Mouse (Mus musculus): ENCODE results near the gene Afg3l1. TPM values are rescaled to one million over a fixed set of nuclear protein-coding genes. Genes with fewer than 3 reads are reported as not detected.
A peak's percentile ranks its signal among the peaks of the same experiment; 100 is the strongest.

Gene Afg3l1
- polyA plus RNA-seq, 1 experiment from 2014 or later: 21.9 TPM

- peaks cover 18% of the 10 kb centered on the region for H3K4me1 ChIP-seq (ENCODE audit: control insufficient read depth, low read depth, low read length)
- H3K27ac ChIP-seq (ENCODE audit: low read length): peak overlapping the region; percentile 87
- no peaks in the 10 kb centered on the region for H3K9me3 ChIP-seq (replicated peaks; ENCODE audit: control insufficient read depth, low read length)
- H3K4me3 ChIP-seq (ENCODE audit: low read depth, low read length): peak overlapping the region; percentile 80
- 27% methylated on average over 16 of the region's 16 CpGs for WGBS (ENCODE audit: insufficient replicate concordance)
- peak overlapping the region; percentile 72 for H3K4me2 ChIP-seq (ENCODE audit: low read depth, low read length)
- no peak for ATAC-seq (ENCODE audit: low read depth)
- H3K9ac ChIP-seq (ENCODE audit: low read depth, low read length): peak overlapping the region; percentile 77
- peaks cover 11% of the 10 kb centered on the region for H3K36me3 ChIP-seq (ENCODE audit: control insufficient read depth, insufficient read depth)
- H3K27me3 ChIP-seq (ENCODE audit: control insufficient read depth, insufficient read depth, low read depth, low read length): no peaks in the 10 kb centered on the region
These were observed 934 bp downstream of the Afg3l1 start for GRCm38 (mm10) chr8:123478456-123479218.

DNA sequence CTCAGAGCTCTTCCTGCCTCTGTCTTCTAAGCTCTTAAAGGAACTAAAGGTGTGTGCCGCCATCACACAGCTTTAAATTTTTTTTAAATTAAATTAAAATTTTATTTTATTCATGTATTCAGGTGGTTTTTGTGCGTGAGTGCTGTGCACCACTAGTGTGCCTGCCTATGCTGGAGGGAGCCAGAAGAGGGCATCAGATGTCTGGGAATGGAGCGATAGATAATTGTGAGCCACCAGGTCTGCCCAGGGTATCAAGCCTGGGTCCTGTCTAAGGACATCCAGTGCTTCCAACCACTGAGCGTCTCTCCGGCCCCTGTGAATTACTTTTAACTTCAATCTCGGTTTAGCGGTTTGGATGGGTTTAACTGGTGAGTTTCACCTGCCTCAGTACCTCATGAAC, 4.9 kb downstream of the Afg3l1 start:
- no peaks in the 10 kb centered on the region for H3K27me3 ChIP-seq (ENCODE audit: control insufficient read depth, insufficient read depth, low read depth, low read length)
- no peak for ATAC-seq (ENCODE audit: low read depth)
- no peak overlapping the region for H3K4me3 ChIP-seq (ENCODE audit: low read depth, low read length)
- H3K9ac ChIP-seq (ENCODE audit: low read depth, low read length): no peak overlapping the region
- peaks cover 10% of the 10 kb centered on the region for H3K4me1 ChIP-seq (ENCODE audit: control insufficient read depth, low read depth, low read length)
- no peak overlapping the region for H3K4me2 ChIP-seq (ENCODE audit: low read depth, low read length)
- peaks cover 37% of the 10 kb centered on the region for H3K36me3 ChIP-seq (ENCODE audit: control insufficient read depth, insufficient read depth)
- WGBS (ENCODE audit: insufficient replicate concordance): 86% methylated on average over 7 of the region's 7 CpGs
- no peaks in the 10 kb centered on the region for H3K9me3 ChIP-seq (replicated peaks; ENCODE audit: control insufficient read depth, low read length)
- H3K27ac ChIP-seq (ENCODE audit: low read length): no peak overlapping the region

DNA sequence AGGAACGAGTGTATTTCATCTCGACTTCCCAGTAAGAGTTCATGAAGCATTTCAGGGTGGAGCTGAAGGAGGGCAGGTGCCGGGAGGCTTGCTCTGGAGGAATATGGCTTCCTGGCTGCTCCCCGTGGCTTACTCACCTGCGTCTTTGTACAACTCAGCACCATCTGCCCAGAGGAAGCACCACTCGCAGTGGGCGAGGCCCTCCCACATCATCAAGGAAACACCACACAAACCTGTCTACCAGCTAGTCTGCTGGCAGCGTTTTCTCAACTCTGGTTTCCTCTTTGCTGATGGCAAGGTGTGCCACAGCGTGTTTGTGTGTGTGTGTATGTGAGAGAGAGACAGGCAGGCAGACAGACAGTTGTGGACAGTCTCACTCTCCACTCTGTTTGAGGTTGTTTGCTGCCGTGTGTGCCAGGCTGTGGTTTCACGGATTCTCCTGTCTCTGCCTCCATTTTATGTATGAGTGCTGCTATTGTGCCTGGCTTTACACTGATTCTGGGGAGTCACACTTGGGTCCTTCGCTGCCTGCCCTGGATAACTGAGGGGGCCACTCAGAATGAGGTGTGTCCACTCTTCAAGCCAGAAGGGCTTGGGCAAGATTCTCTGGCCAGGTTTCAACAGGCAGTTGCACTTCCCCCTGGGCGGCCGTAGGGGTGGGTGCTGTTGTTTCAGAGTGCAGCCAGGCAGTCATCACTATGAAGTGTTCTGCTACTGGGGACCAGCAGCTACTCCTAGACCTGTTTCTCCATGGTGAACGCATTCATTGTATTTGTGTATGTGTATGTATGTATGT, 13.8 kb downstream of the Afg3l1 start:
- 76% methylated on average over 15 of the region's 15 CpGs for WGBS (ENCODE audit: insufficient replicate concordance)
- H3K27me3 ChIP-seq (ENCODE audit: control insufficient read depth, insufficient read depth, low read depth, low read length): no peaks in the 10 kb centered on the region
- H3K4me2 ChIP-seq (ENCODE audit: low read depth, low read length): no peak overlapping the region
- no peak for ATAC-seq (ENCODE audit: low read depth)
- no peak overlapping the region for H3K27ac ChIP-seq (ENCODE audit: low read length)
- peaks cover 61% of the 10 kb centered on the region for H3K36me3 ChIP-seq (ENCODE audit: control insufficient read depth, insufficient read depth)
- no peak overlapping the region for H3K4me3 ChIP-seq (ENCODE audit: low read depth, low read length)
- no peaks in the 10 kb centered on the region for H3K9me3 ChIP-seq (replicated peaks; ENCODE audit: control insufficient read depth, low read length)
- no peak overlapping the region for H3K9ac ChIP-seq (ENCODE audit: low read depth, low read length)
- H3K4me1 ChIP-seq (ENCODE audit: control insufficient read depth, low read depth, low read length): no peaks in the 10 kb centered on the region

- Histone ChIP-seq H3K4me1 (ENCODE audit: control insufficient read depth, low read depth, low read length) (no peaks in the 10 kb centered on the region), H3K27me3 (ENCODE audit: control insufficient read depth, insufficient read depth, low read depth, low read length) (no peaks in the 10 kb centered on the region), H3K9me3 (replicated peaks; ENCODE audit: control insufficient read depth, low read length) (no peaks in the 10 kb centered on the region), H3K4me2 (ENCODE audit: low read depth, low read length) (no peak overlapping the region), H3K4me3 (ENCODE audit: low read depth, low read length) (no peak overlapping the region), H3K27ac (ENCODE audit: low read length) (no peak overlapping the region), H3K36me3 (ENCODE audit: control insufficient read depth, insufficient read depth) (peaks cover 52% of the 10 kb centered on the region), H3K9ac (ENCODE audit: low read depth, low read length) (no peak overlapping the region)
- no peak for ATAC-seq (ENCODE audit: low read depth)
- WGBS (ENCODE audit: insufficient replicate concordance): 84% methylated on average over 9 of the region's 9 CpGs
These were observed 15.2 kb downstream of the Afg3l1 start for GRCm38 (mm10) chr8:123492898-123493297.

GRCm38 (mm10) chr8:123497699-123498098, 20.0 kb downstream of the Afg3l1 start:
- ATAC-seq (ENCODE audit: low read depth): no peak
- no peak overlapping the region for H3K4me2 ChIP-seq (ENCODE audit: low read depth, low read length)
- no peak overlapping the region for H3K9ac ChIP-seq (ENCODE audit: low read depth, low read length)
- no peaks in the 10 kb centered on the region for H3K9me3 ChIP-seq (replicated peaks; ENCODE audit: control insufficient read depth, low read length)
- H3K27ac ChIP-seq (ENCODE audit: low read length): no peak overlapping the region
- peaks cover 36% of the 10 kb centered on the region for H3K36me3 ChIP-seq (ENCODE audit: control insufficient read depth, insufficient read depth)
- H3K27me3 ChIP-seq (ENCODE audit: control insufficient read depth, insufficient read depth, low read depth, low read length): no peaks in the 10 kb centered on the region
- no peak overlapping the region for H3K4me3 ChIP-seq (ENCODE audit: low read depth, low read length)
- 73% methylated on average over 4 of the region's 4 CpGs for WGBS (ENCODE audit: insufficient replicate concordance)
- no peaks in the 10 kb centered on the region for H3K4me1 ChIP-seq (ENCODE audit: control insufficient read depth, low read depth, low read length)

DNA sequence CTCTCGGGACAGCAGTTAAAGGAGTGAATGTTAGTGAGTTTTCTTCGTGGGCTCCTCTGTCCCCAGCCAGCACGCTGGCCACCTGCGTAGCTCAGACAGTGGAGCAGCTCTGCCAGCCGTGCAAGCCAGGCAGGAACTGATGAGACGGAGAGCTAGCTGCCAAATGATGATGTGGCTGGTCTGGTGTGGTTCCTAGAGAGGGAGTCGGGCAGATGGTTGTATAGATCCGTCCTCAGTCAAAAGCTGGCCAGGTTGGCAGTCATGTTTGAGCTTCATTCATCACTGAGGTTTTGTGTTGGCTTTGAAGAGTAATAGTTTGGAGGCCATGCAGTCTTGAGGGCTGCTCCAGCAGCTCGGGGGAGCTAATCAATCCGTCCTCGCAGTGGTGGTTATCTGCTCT, 21.3 kb downstream of the Afg3l1 start:
- WGBS (ENCODE audit: insufficient replicate concordance): 70% methylated on average over 11 of the region's 11 CpGs
- H3K9ac ChIP-seq (ENCODE audit: low read depth, low read length): no peak overlapping the region
- H3K27ac ChIP-seq (ENCODE audit: low read length): no peak overlapping the region
- peaks cover 37% of the 10 kb centered on the region for H3K36me3 ChIP-seq (ENCODE audit: control insufficient read depth, insufficient read depth)
- no peak overlapping the region for H3K4me3 ChIP-seq (ENCODE audit: low read depth, low read length)
- no peaks in the 10 kb centered on the region for H3K27me3 ChIP-seq (ENCODE audit: control insufficient read depth, insufficient read depth, low read depth, low read length)
- no peak overlapping the region for H3K4me2 ChIP-seq (ENCODE audit: low read depth, low read length)
- ATAC-seq (ENCODE audit: low read depth): 0 out of 2 replicates have a peak, but pooled peaks have one; percentile 27
- H3K9me3 ChIP-seq (replicated peaks; ENCODE audit: control insufficient read depth, low read length): no peaks in the 10 kb centered on the region
- no peaks in the 10 kb centered on the region for H3K4me1 ChIP-seq (ENCODE audit: control insufficient read depth, low read depth, low read length)

GRCm38 (mm10) chr8:123499556-123499955, 21.9 kb downstream of the Afg3l1 start:
- H3K36me3 ChIP-seq (ENCODE audit: control insufficient read depth, insufficient read depth): peaks cover 38% of the 10 kb centered on the region
- no peak overlapping the region for H3K27ac ChIP-seq (ENCODE audit: low read length)
- no peaks in the 10 kb centered on the region for H3K27me3 ChIP-seq (ENCODE audit: control insufficient read depth, insufficient read depth, low read depth, low read length)
- no peak overlapping the region for H3K4me2 ChIP-seq (ENCODE audit: low read depth, low read length)
- no peak overlapping the region for H3K4me3 ChIP-seq (ENCODE audit: low read depth, low read length)
- no peak for ATAC-seq (ENCODE audit: low read depth)
- H3K9me3 ChIP-seq (replicated peaks; ENCODE audit: control insufficient read depth, low read length): no peaks in the 10 kb centered on the region
- H3K9ac ChIP-seq (ENCODE audit: low read depth, low read length): no peak overlapping the region
- no peaks in the 10 kb centered on the region for H3K4me1 ChIP-seq (ENCODE audit: control insufficient read depth, low read depth, low read length)
- WGBS (ENCODE audit: insufficient replicate concordance): 84% methylated on average over 11 of the region's 11 CpGs

DNA sequence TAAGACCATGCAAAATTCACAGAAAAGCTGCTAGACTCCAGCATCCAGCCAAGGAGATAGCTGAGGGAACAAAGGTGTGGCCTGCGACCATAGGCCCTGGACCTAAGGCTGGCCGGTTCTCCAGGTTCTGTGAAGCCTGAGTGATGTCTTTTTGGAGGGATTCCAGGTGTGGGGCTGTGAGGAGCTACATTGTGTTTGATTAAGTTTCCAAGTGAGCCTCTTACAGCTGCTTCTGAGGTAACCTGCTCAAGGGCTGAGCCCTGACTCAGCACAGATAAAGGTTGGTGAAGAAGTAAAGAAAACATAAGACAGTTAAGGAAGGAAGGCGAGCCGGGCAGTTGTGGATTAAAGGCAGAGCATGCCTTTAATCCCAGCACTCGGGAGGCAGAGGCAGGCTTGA, 24.5 kb downstream of the Afg3l1 start:
- Histone ChIP-seq H3K4me1 (ENCODE audit: control insufficient read depth, low read depth, low read length) (no peaks in the 10 kb centered on the region), H3K36me3 (ENCODE audit: control insufficient read depth, insufficient read depth) (peaks cover 26% of the 10 kb centered on the region), H3K4me2 (ENCODE audit: low read depth, low read length) (no peak overlapping the region), H3K9ac (ENCODE audit: low read depth, low read length) (no peak overlapping the region), H3K27me3 (ENCODE audit: control insufficient read depth, insufficient read depth, low read depth, low read length) (no peaks in the 10 kb centered on the region), H3K4me3 (ENCODE audit: low read depth, low read length) (no peak overlapping the region), H3K27ac (ENCODE audit: low read length) (no peak overlapping the region), H3K9me3 (replicated peaks; ENCODE audit: control insufficient read depth, low read length) (no peaks in the 10 kb centered on the region)
- no peak for ATAC-seq (ENCODE audit: low read depth)
- WGBS (ENCODE audit: insufficient replicate concordance): 76% methylated on average over 5 of the region's 5 CpGs

All from liver, embryonic 16.5 days (tissue).